Mouse (Mus musculus) layer of hippocampus, adult 18-20 months (tissue): Measurements from ENCODE around the gene Mlxipl. TPM values are rescaled to one million over a fixed set of nuclear protein-coding genes. Genes with fewer than 3 reads are reported as not detected.
"Not testable (repeated sequence)": the region's sequence is repeated elsewhere in the genome, so short reads cannot be mapped to it uniquely, and the experiment has no call there.

ENCODE experiments used
- DNase-seq, 2 experiments: peaks; one replicate each; pipeline ENCODE4 v3.0.0; 2022; ENCODE audit warnings: low spot score in 2 of 2
- long read RNA-seq: library from polyadenylated mRNA; stranded (forward); transcript quantifications from one replicate; pipeline ENCODE4 v2.0.0, GENCODE M21; 2021
- total RNA-seq, 2 experiments: library from RNA; stranded (reverse); gene quantifications; 2 replicates each; pipeline ENCODE4 v1.2.3; 2021

The Mlxipl gene
- 1 to 10 TPM; 4.7 to 4.9 TPM for total RNA-seq
- long read RNA-seq, partial matches to known transcripts = 0 of 10 reads
- long read RNA-seq, other reads (novel, unspliced or antisense) = 9 of 10 reads

GRCm38 (mm10) chr5:135089653-135090052 lies at the start of gene Mlxipl:
Gene Mlxipl, plus strand, starts transcription at chr5:135089890.
- DNase-seq = no peak

GRCm38 (mm10) chr5:135040059-135040458 lies 49.6 kb upstream of the Mlxipl start:
- no peak for DNase-seq

- DNase-seq = no peak
Measured at GRCm38 (mm10) chr5:135040777-135041176, 48.9 kb upstream of the Mlxipl start.

- DNase-seq = no peak
Measured at GRCm38 (mm10) chr5:135042105-135042788, 47.4 kb upstream of the Mlxipl start.

- no peak for DNase-seq
Measured at GRCm38 (mm10) chr5:135044575-135044974, 45.1 kb upstream of the Mlxipl start.

GRCm38 (mm10) chr5:135048539-135048938 lies 41.2 kb upstream of the Mlxipl start:
- DNase-seq = no peak

GRCm38 (mm10) chr5:135049268-135049667 lies 40.4 kb upstream of the Mlxipl start:
- not testable (repeated sequence) for DNase-seq

- DNase-seq = no peak
Measured at GRCm38 (mm10) chr5:135053356-135053755, 36.3 kb upstream of the Mlxipl start.

- peak; percentile 95 to 99 for DNase-seq
Measured at GRCm38 (mm10) chr5:135063629-135064381, 25.9 kb upstream of the Mlxipl start, which contains the start of gene Dnajc30. Gene Dnajc30, plus strand, starts transcription at chr5:135064202.

GRCm38 (mm10) chr5:135064382-135064766 lies 25.3 kb upstream of the Mlxipl start:
- DNase-seq = no peak

- not testable (repeated sequence) for DNase-seq
Measured at GRCm38 (mm10) chr5:135064909-135065446, 24.7 kb upstream of the Mlxipl start, which contains the start of gene Bud23. Gene Bud23, minus strand, starts transcription at chr5:135064959.

GRCm38 (mm10) chr5:135066008-135066407 lies 23.7 kb upstream of the Mlxipl start:
- no peak for DNase-seq

- no peak for DNase-seq
Measured at GRCm38 (mm10) chr5:135070448-135070847, 19.2 kb upstream of the Mlxipl start.

GRCm38 (mm10) chr5:135072061-135072460 lies 17.6 kb upstream of the Mlxipl start:
- no peak for DNase-seq

- no peak for DNase-seq
Measured at GRCm38 (mm10) chr5:135072720-135073119, 17.0 kb upstream of the Mlxipl start.

GRCm38 (mm10) chr5:135073349-135074150 lies 16.1 kb upstream of the Mlxipl start:
- DNase-seq = no peak

- no peak for DNase-seq
Measured at GRCm38 (mm10) chr5:135075655-135076054, 14.0 kb upstream of the Mlxipl start.

- no peak for DNase-seq
Measured at GRCm38 (mm10) chr5:135076368-135076767, 13.3 kb upstream of the Mlxipl start.

- peak; percentile 35 to 45 for DNase-seq
Measured at GRCm38 (mm10) chr5:135076931-135077505, 12.7 kb upstream of the Mlxipl start.

- peak; percentile 87 to 95 for DNase-seq
Measured at GRCm38 (mm10) chr5:135077564-135078481, 11.9 kb upstream of the Mlxipl start, which contains the start of gene Vps37d. Gene Vps37d, minus strand, starts transcription at chr5:135078266.
